In the genomic region with DNA sequence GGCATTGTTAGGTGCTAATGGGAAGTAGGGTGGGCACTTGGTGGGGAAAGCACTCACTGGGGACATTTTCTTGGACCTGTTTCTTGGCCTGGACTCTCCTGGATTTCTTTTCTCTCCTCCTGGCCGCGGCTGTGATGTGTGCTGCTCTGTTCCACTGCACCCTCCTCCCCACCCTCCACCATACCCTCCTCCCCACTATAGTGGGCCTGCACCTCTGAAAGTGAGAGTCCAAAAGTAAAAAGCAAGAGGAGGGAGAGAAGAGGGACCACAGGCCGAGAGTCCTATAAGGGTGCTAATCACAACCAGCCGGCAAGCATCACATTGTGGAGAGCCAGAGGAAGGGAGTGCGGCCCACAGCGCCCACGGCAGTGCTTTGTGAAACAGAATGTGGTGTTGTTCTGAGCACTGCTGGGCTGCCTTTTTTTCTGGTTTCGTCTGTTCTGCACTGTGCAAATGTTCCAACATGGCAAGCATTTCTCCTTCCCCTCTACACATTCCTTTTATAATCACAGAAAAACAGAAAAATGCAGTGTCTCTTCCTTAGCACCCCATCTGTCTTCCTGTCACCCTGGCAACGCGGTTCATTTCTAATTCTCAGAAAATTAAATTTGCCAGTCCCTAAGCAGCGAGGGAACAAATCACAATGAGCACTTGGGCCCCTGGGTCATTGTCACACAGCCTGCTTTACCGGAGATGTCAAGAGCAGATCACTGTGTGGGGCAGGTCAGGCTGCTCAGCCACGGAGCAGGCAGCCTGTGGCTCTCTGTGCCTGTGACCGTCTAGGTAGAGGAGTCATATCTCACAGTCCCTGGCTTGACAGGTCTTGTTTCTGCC, we compare ENCODE assay signal across 13 mouse cellular contexts. TPM values are rescaled to one million over a fixed set of nuclear protein-coding genes. Genes with fewer than 3 reads are reported as not detected.
A peak's percentile ranks its signal among the peaks of the same experiment; 100 is the strongest.
DNase-seq lines count a peak whose midpoint lies in the region; ATAC-seq and TF ChIP-seq lines count a peak whose summit lies in the region.
"Had no signal": no experiment of that assay in that cellular context is flagged by ENCODE, and none has a peak within 500 bp of the region (broad histone marks: within the 10 kb centered on the region; RNA-seq: fewer than 3 reads in every experiment).

No protein-coding gene starts in this region.

- no peak for TF ChIP-seq EP300 in heart, adult 2 months (IDR thresholded peaks at IDR 0.05; ENCODE audit: insufficient read depth, low read depth, low read length)

- H3K27ac ChIP-seq in heart, adult 2 months, result peak overlapping the region; percentile 38; the same call in 1 of the 2 replicates
- H3K27ac ChIP-seq in left cerebral cortex, adult 2 months, result peak overlapping the region; percentile 89
- peak overlapping the region; percentile 62 for H3K27ac ChIP-seq in neural tube, embryonic 14.5 days (ENCODE audit: low read depth, low read length)
- no peak overlapping the region for H3K27ac ChIP-seq in heart, embryonic 10.5 days
- H3K27ac ChIP-seq: neural tube, embryonic 12.5 days had no signal

- no peaks in the 10 kb centered on the region for H3K36me3 ChIP-seq in heart, adult 2 months (ENCODE audit: control insufficient read depth, insufficient read depth, low read length)
- no peaks in the 10 kb centered on the region for H3K36me3 ChIP-seq in neural tube, embryonic 14.5 days (ENCODE audit: control insufficient read depth, insufficient read depth, low read length)
- H3K36me3 ChIP-seq in heart, embryonic 10.5 days, result no peaks in the 10 kb centered on the region
- H3K36me3 ChIP-seq: neural tube, embryonic 12.5 days had no signal

- peaks cover 5% of the 10 kb centered on the region for H3K4me1 ChIP-seq in heart, adult 2 months (ENCODE audit: control insufficient read depth, insufficient read depth, low read length)
- H3K4me1 ChIP-seq in neural tube, embryonic 14.5 days (ENCODE audit: control insufficient read depth, insufficient read depth, low read length), result peaks cover 9% of the 10 kb centered on the region; the same call in 1 of the 2 replicates
- 0 out of 2 replicates have a peak, but pooled peaks cover 2% of the 10 kb centered on the region for H3K4me1 ChIP-seq in heart, embryonic 10.5 days
- H3K4me1 ChIP-seq: neural tube, embryonic 12.5 days had no signal

- no peaks in the 10 kb centered on the region for H3K27me3 ChIP-seq in heart, adult 2 months (ENCODE audit: control insufficient read depth, insufficient read depth, low read length)
- no peaks in the 10 kb centered on the region for H3K27me3 ChIP-seq in neural tube, embryonic 14.5 days (ENCODE audit: control insufficient read depth, insufficient read depth, low read length)
- H3K27me3 ChIP-seq in heart, embryonic 10.5 days (ENCODE audit: insufficient read depth, poor library complexity, severe bottlenecking), result no peaks in the 10 kb centered on the region
- H3K27me3 ChIP-seq: neural tube, embryonic 12.5 days had no signal

- no peaks in the 10 kb centered on the region; the same call in 1 of the 2 replicates for H3K9me3 ChIP-seq in neural tube, embryonic 14.5 days (ENCODE audit: control insufficient read depth, low read length)
- H3K9me3 ChIP-seq in heart, embryonic 10.5 days, result no peaks in the 10 kb centered on the region
- H3K9me3 ChIP-seq: neural tube, embryonic 12.5 days had no signal

- no peak overlapping the region for H3K4me2 ChIP-seq in neural tube, embryonic 14.5 days (ENCODE audit: low read depth, low read length)
- H3K4me2 ChIP-seq: neural tube, embryonic 12.5 days had no signal

- no peak for DNase-seq in heart, adult 2 months
- no peak for DNase-seq in heart, adult 9 months (ENCODE audit: low spot score in 2 of 2)
- peak; percentile 38 to 48 for DNase-seq in frontal cortex, postnatal 14 days (ENCODE audit: low spot score in 2 of 2)
- DNase-seq in left cerebral cortex, adult 2 months (ENCODE audit: extremely low spot score in 1 of 2, low spot score in 2 of 2), result peak; percentile 53 to 62
- DNase-seq in heart, adult 11 months, result no peak
- DNase-seq in heart, embryonic 10.5 days (ENCODE audit: low spot score), result no peak
- DNase-seq: kidney, postnatal 10 days had no signal

- TF ChIP-seq CTCF in heart, adult 2 months (IDR thresholded peaks at IDR 0.05), result no peak
- no peak for TF ChIP-seq CTCF in left cerebral cortex, adult 2 months (IDR thresholded peaks at IDR 0.05)

- H3K79me2 ChIP-seq in heart, adult 2 months (replicated peaks; ENCODE audit: control insufficient read depth, insufficient read depth, low read length), result no peaks in the 10 kb centered on the region

- ATAC-seq in neural tube, embryonic 14.5 days (ENCODE audit: low read depth), result peak; percentile 61; the same call in 1 of the 2 replicates
- ATAC-seq in CD4-positive, CD25-positive, alpha-beta regulatory T cell, adult 4 months, result no peak
- ATAC-seq: activated CD4-positive, CD25-positive, alpha-beta regulatory T cell, adult 4 months had no signal

- no peak overlapping the region for H3K9ac ChIP-seq in heart, adult 2 months (ENCODE audit: low read depth, low read length)
- H3K9ac ChIP-seq in neural tube, embryonic 14.5 days (replicated peaks; ENCODE audit: low read depth, low read length), result no peak overlapping the region
- H3K9ac ChIP-seq: neural tube, embryonic 12.5 days had no signal

- intact Hi-C loops in heart, adult 2 months (cut with DNase I), result no loop called here
- intact Hi-C loops in left cerebral cortex, adult 2 months (cut with DNase I), result loop anchor here (2.0 kb wide), 1 partner anchor 79 kb away; no protein-coding TSS in a partner anchor

- H3K4me3 ChIP-seq in heart, adult 2 months, result no peak overlapping the region
- H3K4me3 ChIP-seq in left cerebral cortex, adult 2 months, result no peak overlapping the region
- H3K4me3 ChIP-seq in neural tube, embryonic 14.5 days (ENCODE audit: low read depth, low read length), result no peak overlapping the region
- H3K4me3 ChIP-seq in heart, embryonic 10.5 days, result no peak overlapping the region
- H3K4me3 ChIP-seq: erythroblast, embryonic 14.5 days; neural tube, embryonic 12.5 days had no signal

- no peak for TF ChIP-seq POLR2A in heart, adult 2 months (IDR thresholded peaks at IDR 0.05; ENCODE audit: insufficient read depth, low read depth, low read length)

- WGBS in heart, adult 2 months, result 51% methylated on average over 14 of the region's 14 CpGs
- WGBS in neural tube, embryonic 14.5 days, result 52% methylated on average over 14 of the region's 14 CpGs
- WGBS in heart, embryonic 10.5 days, result 59% methylated on average over 14 of the region's 14 CpGs

RNA-seq across cellular contexts. Expression of a gene that starts 29.5 kb away (rescaled TPM):
- total RNA-seq in heart, adult 2 months (2021), result 10 to 100 TPM; 28.5 to 28.8 TPM
- 27.3 and 32.7 TPM in 2 replicates for polyA plus RNA-seq in heart, adult 2 months (2012; rRNA removed)
- total RNA-seq in left cerebral cortex, adult 2 months (2021), result 1 to 10 TPM; 1.5 to 2.4 TPM
- polyA plus RNA-seq in neural tube, embryonic 14.5 days (2014; fragmentation: Nextera tagmentation; extraction: Ambion mirVana), result 0.23 and 0.32 TPM in 2 replicates
- 0.04 and 0.07 TPM in 2 replicates for polyA plus RNA-seq in heart, embryonic 10.5 days (2016; fragmentation: Nextera tagmentation; extraction: Ambion mirVana)
- polyA plus RNA-seq in CD4-positive, CD25-positive, alpha-beta regulatory T cell, adult 4 months (2017; shearing (Covaris generic)), result not detected
- polyA plus RNA-seq: activated CD4-positive, CD25-positive, alpha-beta regulatory T cell, adult 4 months; erythroblast, embryonic 14.5 days had no signal

RNA-seq across cellular contexts. Expression of a gene that starts 43.9 kb away (rescaled TPM):
- 10 to 100 TPM; 16.8 to 19.7 TPM for total RNA-seq in heart, adult 2 months (2021)
- 18.0 and 26.6 TPM in 2 replicates for polyA plus RNA-seq in heart, adult 2 months (2012; rRNA removed)
- 10 to 100 TPM; 10.8 to 11.2 TPM for total RNA-seq in left cerebral cortex, adult 2 months (2021)
- not detected in 2 replicates for polyA plus RNA-seq in neural tube, embryonic 14.5 days (2014; fragmentation: Nextera tagmentation; extraction: Ambion mirVana)
- not detected in 2 replicates for polyA plus RNA-seq in heart, embryonic 10.5 days (2016; fragmentation: Nextera tagmentation; extraction: Ambion mirVana)
- not detected for polyA plus RNA-seq in CD4-positive, CD25-positive, alpha-beta regulatory T cell, adult 4 months (2017; shearing (Covaris generic))
- polyA plus RNA-seq: activated CD4-positive, CD25-positive, alpha-beta regulatory T cell, adult 4 months; C2C12; neural tube, embryonic 12.5 days had no signal

RNA-seq across cellular contexts. Expression of a gene that starts 52.8 kb away (rescaled TPM):
- 10 to 100 TPM; 15.3 to 18.4 TPM for total RNA-seq in heart, adult 2 months (2021)
- polyA plus RNA-seq in heart, adult 2 months (2012; rRNA removed), result 25.3 and 27.4 TPM in 2 replicates
- 10 to 100 TPM; 64.3 to 66.4 TPM for total RNA-seq in left cerebral cortex, adult 2 months (2021)
- 71.8 and 92.5 TPM in 2 replicates for polyA plus RNA-seq in neural tube, embryonic 14.5 days (2014; fragmentation: Nextera tagmentation; extraction: Ambion mirVana)
- 74.0 and 76.8 TPM in 2 replicates for polyA plus RNA-seq in heart, embryonic 10.5 days (2016; fragmentation: Nextera tagmentation; extraction: Ambion mirVana)
- polyA plus RNA-seq in CD4-positive, CD25-positive, alpha-beta regulatory T cell, adult 4 months (2017; shearing (Covaris generic)), result 10 to 100 TPM; 15.2 to 20.2 TPM

RNA-seq across cellular contexts. Expression of a gene that starts 55.2 kb away (rescaled TPM):
- total RNA-seq in heart, adult 2 months (2021), result 1 to 10 TPM; 7.9 TPM
- 4.0 and 8.8 TPM in 2 replicates for polyA plus RNA-seq in heart, adult 2 months (2012; rRNA removed)
- total RNA-seq in left cerebral cortex, adult 2 months (2021), result 10 to 100 TPM; 10.9 to 16.9 TPM
- 11.5 and 14.8 TPM in 2 replicates for polyA plus RNA-seq in neural tube, embryonic 14.5 days (2014; fragmentation: Nextera tagmentation; extraction: Ambion mirVana)
- polyA plus RNA-seq in heart, embryonic 10.5 days (2016; fragmentation: Nextera tagmentation; extraction: Ambion mirVana), result 12.6 TPM in 2 replicates
- 1 to 10 TPM; 3.6 to 5.9 TPM for polyA plus RNA-seq in CD4-positive, CD25-positive, alpha-beta regulatory T cell, adult 4 months (2017; shearing (Covaris generic))

Comparison
In these comparisons a context has a peak if more than half of its experiments do, and no peak if none do; other contexts are left out.
1. RNA of a gene that starts 29.5 kb away (polyA plus RNA-seq): 27.3 to 32.7 TPM in heart, adult 2 months; 0.23 to 0.32 TPM in neural tube, embryonic 14.5 days, 0.04 to 0.07 TPM in heart, embryonic 10.5 days and not detected in CD4-positive, CD25-positive, alpha-beta regulatory T cell, adult 4 months; every median in the first group is over 10 times any median in the second.
2. RNA of a gene that starts 43.9 kb away (polyA plus RNA-seq): 18.0 to 26.6 TPM in heart, adult 2 months; not detected in neural tube, embryonic 14.5 days, not detected in heart, embryonic 10.5 days and not detected in CD4-positive, CD25-positive, alpha-beta regulatory T cell, adult 4 months; every median in the first group is over 10 times any median in the second.
3. DNase-seq: peak in frontal cortex, postnatal 14 days (2 of 2) and left cerebral cortex, adult 2 months (2 of 2); none in heart, adult 2 months (0 of 2), heart, adult 9 months (0 of 2), heart, adult 11 months (single experiment) and heart, embryonic 10.5 days (single experiment).